Mouse (Mus musculus): Measurements from ENCODE around the gene Spry2.

Spry2 gene

DNA sequence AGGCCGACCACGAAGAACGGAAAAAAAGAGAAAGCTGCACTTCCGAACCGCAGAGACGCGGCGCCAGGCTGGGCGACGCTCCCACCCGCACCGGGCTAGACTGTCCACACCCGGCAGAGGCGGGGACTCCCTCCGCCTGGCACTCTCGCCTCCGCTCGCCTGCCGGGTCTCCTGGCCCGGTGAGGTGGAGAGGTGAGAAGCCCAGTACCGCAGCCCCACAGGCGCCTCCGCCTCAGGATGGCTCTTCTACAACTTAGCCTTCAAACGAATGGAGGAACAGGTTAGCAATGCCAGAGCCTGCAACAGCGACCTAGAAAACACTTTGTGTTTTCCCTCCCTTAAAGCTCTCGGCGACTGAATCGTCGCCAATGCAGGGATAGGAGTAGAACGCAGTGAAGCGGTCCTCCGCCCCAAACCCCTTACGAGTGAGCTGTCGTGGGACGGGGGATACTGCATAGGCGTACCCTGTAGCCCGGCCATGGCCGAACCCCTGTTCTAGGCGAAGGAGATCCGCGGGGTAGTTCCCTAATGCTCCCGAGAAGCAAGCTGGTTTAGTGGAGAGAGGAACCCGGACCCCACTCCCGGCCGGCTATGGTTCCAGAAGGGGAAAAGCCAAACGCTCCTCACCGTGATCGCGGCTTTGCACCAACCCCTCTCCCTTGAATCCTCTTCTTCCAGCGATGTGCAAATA lies 513 bp downstream of the Spry2 start:
- in situ Hi-C loops (cut with MboI; ENCODE audit: low pct_unique_long_range_greater_than_20kb in 1 of 2, low sequenced_read_pairs in 2 of 2, unreplicated experiment in 1 of 2): no loop called here

DNA sequence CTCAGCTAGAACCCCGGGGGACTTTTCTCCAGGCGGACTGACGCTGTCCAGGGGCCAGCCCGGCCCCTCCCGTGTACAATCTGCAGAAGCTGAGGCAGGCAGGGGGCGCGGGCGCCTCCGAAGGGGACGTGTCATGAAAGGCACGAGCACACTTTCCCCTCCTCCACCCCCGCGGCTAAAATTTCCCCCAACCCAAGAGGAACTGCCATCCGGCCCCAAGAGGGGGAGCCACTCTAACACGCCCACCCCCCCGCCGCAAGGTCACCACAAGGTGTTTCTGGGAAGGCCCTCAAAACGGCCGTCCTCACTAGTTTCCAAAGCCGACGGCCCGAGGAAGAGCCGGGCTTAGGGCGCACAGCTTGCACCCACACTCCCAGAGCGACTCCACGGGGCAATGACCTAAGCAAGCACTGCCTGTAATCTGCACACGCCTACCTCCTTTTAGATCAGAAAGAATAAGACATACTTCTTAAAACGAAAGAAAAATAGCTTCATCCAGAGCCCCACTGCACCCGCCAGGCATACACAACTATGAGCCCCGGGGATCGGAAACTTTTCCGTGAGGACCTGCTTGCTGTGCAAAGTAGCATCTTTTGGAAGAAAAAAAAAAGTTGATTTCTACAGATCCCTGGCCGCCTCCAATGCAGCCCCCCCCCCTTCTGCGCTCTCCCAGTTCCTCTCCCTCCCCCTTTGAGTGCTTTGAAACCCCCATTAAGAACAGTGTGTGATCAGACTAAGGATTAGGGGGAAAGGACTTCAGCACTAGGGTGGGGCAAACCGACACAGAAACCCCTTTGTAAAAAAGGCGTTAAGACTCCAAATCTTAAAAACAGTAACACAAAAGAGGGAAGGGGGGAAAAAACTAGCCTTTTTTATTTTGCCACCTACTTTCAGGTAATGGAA lies 1.4 kb downstream of the Spry2 start:
- in situ Hi-C loops (cut with MboI; ENCODE audit: low pct_unique_long_range_greater_than_20kb in 1 of 2, low sequenced_read_pairs in 2 of 2, unreplicated experiment in 1 of 2): no loop called here

DNA sequence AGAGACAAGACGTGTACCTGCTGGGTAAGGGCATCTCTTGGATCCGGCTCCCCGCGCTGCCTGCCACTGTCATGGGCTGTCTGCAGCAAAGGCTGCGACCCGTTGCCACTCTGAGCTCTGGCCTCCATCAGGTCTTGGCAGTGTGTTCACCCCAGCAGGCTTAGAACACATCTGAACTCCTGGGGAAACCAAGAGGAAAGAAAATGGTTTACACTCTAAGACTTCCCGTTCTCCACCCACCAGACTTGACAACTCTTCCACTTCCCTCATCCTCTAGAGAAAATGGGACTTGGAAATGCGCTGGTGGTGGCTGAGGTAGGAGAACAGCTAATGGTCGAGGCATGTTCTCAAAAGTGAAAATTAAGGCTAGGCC lies 3.0 kb downstream of the Spry2 start:
- in situ Hi-C loops (cut with MboI; ENCODE audit: low pct_unique_long_range_greater_than_20kb in 1 of 2, low sequenced_read_pairs in 2 of 2, unreplicated experiment in 1 of 2): no loop called here

DNA sequence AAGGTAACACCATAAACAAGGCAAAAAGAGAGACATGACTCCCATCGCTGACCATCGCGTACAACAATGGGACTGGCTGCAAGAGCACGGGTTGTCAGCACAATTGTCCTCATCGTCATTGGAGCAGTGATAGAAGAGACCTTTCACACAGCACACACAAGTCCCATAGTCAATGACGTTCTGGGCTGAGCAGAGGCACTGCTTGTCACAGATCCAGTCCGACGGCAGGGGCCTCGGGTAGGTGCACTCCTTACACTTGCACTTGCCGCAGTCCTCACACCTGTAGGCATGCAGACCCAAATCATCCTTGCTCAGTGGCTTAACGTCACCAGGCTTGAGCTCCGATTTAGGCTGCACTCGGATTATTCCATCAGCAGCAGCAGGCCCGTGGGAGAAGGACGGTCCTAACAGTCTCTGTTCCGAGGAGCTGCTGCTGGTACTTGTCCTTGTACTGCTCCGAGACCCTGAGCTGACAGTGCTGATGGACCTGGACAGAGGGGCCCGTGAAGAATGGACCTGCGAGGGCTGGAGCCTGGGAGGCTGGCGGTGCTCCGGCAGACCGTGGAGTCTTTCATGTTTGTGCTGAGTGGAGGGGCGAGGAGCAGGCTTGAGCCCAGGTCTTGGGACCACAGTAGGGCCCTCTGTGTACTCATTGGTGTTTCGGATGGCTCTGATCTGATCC lies 3.5 kb downstream of the Spry2 start:
- in situ Hi-C loops (cut with MboI; ENCODE audit: low pct_unique_long_range_greater_than_20kb in 1 of 2, low sequenced_read_pairs in 2 of 2, unreplicated experiment in 1 of 2): no loop called here

GRCm38 (mm10) chr14:105890516-105891231 lies 5.9 kb downstream of the Spry2 start:
- in situ Hi-C loops (cut with MboI; ENCODE audit: low pct_unique_long_range_greater_than_20kb in 1 of 2, low sequenced_read_pairs in 2 of 2, unreplicated experiment in 1 of 2): no loop called here

DNA sequence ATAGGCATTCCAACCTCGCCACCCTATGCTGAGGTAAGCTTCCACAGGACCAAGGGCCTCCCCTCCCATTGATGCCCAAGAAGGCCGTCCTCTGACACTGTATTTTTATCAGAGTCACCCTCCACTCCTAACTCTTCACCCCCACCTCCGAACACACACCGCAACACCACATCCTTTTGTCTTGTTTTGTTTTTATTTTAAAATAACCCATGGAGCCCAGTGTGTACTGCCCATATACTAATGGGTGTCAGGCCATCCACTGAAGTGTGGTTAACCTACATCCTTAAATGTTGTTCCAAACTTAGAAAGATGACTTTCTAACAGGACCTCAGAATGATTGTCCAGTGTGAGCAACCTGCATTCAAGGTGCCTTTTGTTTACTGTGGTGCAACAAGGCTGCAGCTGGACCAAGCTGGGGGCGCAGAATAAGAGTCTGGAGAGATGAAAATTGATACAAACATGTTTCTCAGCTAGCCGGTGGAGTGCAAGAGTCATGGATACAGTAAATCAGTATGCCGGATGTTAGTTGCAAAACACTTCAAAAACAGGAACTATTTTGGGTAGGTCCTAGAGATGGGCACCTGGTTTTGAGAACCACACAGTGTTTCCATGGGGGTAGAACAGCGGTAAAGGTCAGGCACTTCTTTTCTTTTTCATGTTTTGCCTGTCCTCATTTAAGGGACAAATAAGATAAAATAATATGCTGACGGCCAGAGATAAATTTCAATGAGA lies 9.8 kb downstream of the Spry2 start:
- in situ Hi-C loops (cut with MboI; ENCODE audit: low pct_unique_long_range_greater_than_20kb in 1 of 2, low sequenced_read_pairs in 2 of 2, unreplicated experiment in 1 of 2): no loop called here

GRCm38 (mm10) chr14:105885249-105885648 lies 11.4 kb downstream of the Spry2 start:
- in situ Hi-C loops (cut with MboI; ENCODE audit: low pct_unique_long_range_greater_than_20kb in 1 of 2, low sequenced_read_pairs in 2 of 2, unreplicated experiment in 1 of 2): no loop called here

GRCm38 (mm10) chr14:105883215-105883614 lies 13.4 kb downstream of the Spry2 start:
- in situ Hi-C loops (cut with MboI; ENCODE audit: low pct_unique_long_range_greater_than_20kb in 1 of 2, low sequenced_read_pairs in 2 of 2, unreplicated experiment in 1 of 2): no loop called here

DNA sequence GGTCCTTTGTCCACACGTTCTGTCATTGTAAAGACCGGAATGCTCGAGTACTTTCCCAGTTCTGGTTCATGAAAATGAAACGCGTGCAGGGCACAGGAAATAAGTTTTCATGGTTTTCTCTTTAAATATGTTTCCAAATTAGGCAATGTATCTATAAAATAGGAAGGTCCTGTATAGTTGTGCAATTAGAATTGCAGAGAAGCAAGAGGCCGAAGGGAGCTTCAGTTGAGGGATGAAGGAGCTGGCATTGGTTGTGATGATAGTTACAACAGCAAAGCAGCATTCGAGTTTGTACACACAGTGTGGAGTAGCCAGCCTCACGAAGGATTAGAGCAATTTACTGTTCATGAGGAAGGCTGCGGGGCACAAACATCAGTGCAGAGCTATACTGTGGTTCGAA lies 18.3 kb downstream of the Spry2 start:
- in situ Hi-C loops (cut with MboI; ENCODE audit: low pct_unique_long_range_greater_than_20kb in 1 of 2, low sequenced_read_pairs in 2 of 2, unreplicated experiment in 1 of 2): no loop called here

DNA sequence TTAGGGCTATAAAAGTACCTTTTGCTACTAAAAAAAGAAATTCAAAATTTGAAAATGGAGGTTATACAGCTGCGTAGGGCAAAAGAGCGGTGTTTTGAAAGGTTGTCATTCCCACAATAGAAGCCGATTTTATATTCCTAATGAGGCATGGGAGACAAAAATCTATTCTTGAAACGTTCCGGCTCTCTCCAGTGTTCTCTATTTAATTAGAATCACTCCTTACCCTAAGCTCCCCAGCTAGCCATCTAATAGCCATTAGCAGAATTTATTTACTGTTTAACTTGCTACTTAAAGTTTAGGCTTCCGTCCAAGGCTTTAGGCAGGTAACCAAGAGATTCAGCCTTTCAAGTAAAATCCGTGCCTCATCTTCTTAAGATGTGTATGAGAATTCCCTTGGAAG lies 20.2 kb downstream of the Spry2 start:
- in situ Hi-C loops (cut with MboI; ENCODE audit: low pct_unique_long_range_greater_than_20kb in 1 of 2, low sequenced_read_pairs in 2 of 2, unreplicated experiment in 1 of 2): no loop called here

- in situ Hi-C loops (cut with MboI; ENCODE audit: low pct_unique_long_range_greater_than_20kb in 1 of 2, low sequenced_read_pairs in 2 of 2, unreplicated experiment in 1 of 2): no loop called here
Measured at GRCm38 (mm10) chr14:105870370-105870936, 26.2 kb downstream of the Spry2 start.

- in situ Hi-C loops (cut with MboI; ENCODE audit: low pct_unique_long_range_greater_than_20kb in 1 of 2, low sequenced_read_pairs in 2 of 2, unreplicated experiment in 1 of 2): no loop called here
Measured at GRCm38 (mm10) chr14:105865381-105865938, 31.2 kb downstream of the Spry2 start.

DNA sequence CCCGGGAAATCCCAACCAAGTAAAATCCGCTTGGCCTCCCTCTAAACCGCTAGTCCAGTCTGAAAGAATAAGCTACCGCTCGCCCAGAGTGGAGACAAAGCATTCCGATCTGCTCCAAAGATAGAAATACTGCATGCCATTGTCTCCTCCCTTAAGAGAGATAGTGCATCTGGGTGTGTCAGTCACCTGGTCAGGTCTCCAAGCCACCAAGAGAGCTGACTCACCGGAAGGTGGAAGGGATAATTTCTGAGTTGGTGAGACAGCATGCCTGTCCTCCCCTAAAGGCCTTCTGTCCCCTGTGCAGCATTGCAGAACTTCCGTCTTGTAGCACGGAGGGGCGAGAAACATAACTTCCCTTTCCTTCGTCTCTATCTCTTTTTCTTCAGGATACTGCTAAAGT lies 34.4 kb downstream of the Spry2 start:
- in situ Hi-C loops (cut with MboI; ENCODE audit: low pct_unique_long_range_greater_than_20kb in 1 of 2, low sequenced_read_pairs in 2 of 2, unreplicated experiment in 1 of 2): no loop called here

DNA sequence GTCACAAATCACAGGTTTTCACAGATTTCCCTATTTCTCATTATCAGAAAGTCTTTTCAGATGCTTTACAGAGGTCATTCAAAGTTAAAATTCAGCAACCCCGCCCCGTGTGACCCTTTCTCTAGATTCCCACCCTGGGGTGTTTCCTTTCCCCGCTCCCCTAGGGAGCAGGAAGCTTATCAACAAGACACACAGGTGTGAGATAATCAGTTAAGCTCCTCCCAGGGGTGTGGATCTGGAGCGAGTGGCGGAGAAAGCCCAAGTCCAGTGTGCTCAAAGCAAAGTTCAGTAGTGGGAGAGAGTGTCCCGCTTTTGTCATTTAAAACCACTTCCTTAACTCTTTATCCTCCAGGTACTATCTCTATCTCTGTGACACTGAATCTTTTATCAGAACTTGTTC lies 35.7 kb downstream of the Spry2 start:
- in situ Hi-C loops (cut with MboI; ENCODE audit: low pct_unique_long_range_greater_than_20kb in 1 of 2, low sequenced_read_pairs in 2 of 2, unreplicated experiment in 1 of 2): no loop called here

GRCm38 (mm10) chr14:105860276-105860675 lies 36.3 kb downstream of the Spry2 start:
- in situ Hi-C loops (cut with MboI; ENCODE audit: low pct_unique_long_range_greater_than_20kb in 1 of 2, low sequenced_read_pairs in 2 of 2, unreplicated experiment in 1 of 2): no loop called here

- in situ Hi-C loops (cut with MboI; ENCODE audit: low pct_unique_long_range_greater_than_20kb in 1 of 2, low sequenced_read_pairs in 2 of 2, unreplicated experiment in 1 of 2): no loop called here
Measured at GRCm38 (mm10) chr14:105859876-105860275, 36.7 kb downstream of the Spry2 start.

- in situ Hi-C loops (cut with MboI; ENCODE audit: low pct_unique_long_range_greater_than_20kb in 1 of 2, low sequenced_read_pairs in 2 of 2, unreplicated experiment in 1 of 2): no loop called here
Measured at GRCm38 (mm10) chr14:105859368-105859767, 37.3 kb downstream of the Spry2 start.

- in situ Hi-C loops (cut with MboI; ENCODE audit: low pct_unique_long_range_greater_than_20kb in 1 of 2, low sequenced_read_pairs in 2 of 2, unreplicated experiment in 1 of 2): no loop called here
Measured at GRCm38 (mm10) chr14:105858935-105859334, 37.7 kb downstream of the Spry2 start.

Data from mouse embryonic stem cell (cell line).